Mouse (Mus musculus): ENCODE data around the gene Map3k7cl.

Gene Map3k7cl

GRCm38 (mm10) chr16:87644111-87644770 is 91.1 kb downstream of the Map3k7cl start:
- no peak for DNase-seq

Measured in kidney, adult 18-20 months (tissue).